Mouse (Mus musculus) urinary bladder, postnatal 36 days (tissue): Measurements from ENCODE around the gene Trim8.

ENCODE experiments used
- DNase-seq, 2 experiments: peaks; one replicate each; pipeline ENCODE4 v3.0.0; 2022; ENCODE audit warnings: low spot score in 2 of 2, mixed read lengths in 1 of 2

The Trim8 gene

GRCm38 (mm10) chr19:46479306-46480075, 22.0 kb upstream of the Trim8 start:
- no peak for DNase-seq

DNA sequence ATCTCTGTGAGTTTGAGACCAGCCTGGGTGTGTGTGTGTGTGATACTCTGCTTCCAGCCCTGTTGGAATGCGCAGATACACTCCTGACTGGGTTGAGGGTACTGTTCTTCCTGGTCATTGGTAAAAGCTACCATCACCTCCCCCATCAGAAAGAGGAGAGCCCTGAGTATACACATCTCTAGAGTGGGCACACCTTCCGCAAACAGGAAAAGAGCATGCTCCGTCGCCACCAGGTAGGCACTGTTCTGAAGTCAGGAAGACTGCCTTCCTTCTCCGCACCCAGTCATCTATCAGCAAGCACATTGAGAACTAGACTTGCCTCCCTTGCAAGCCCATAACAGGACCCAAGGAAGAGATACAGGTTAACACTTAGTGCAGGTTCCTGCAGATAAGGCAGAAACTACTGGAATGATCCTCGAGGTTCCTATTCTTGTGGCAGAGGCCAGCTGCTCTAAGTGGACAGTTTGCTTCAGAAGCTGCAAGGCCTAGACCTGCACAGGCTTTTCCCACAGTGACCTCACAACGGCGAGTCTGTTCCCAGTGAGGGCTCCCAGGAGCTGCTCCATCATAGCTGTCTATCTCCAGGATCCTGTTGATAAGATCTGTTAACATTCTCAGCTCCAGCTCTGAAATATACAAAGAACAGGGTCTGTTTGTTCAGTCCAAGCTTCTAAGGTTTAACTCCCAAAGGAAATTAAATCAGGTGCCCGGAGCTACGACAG, 20.7 kb upstream of the Trim8 start:
- no peak for DNase-seq

- no peak for DNase-seq
These were observed 20.1 kb upstream of the Trim8 start for GRCm38 (mm10) chr19:46481352-46481751.

DNA sequence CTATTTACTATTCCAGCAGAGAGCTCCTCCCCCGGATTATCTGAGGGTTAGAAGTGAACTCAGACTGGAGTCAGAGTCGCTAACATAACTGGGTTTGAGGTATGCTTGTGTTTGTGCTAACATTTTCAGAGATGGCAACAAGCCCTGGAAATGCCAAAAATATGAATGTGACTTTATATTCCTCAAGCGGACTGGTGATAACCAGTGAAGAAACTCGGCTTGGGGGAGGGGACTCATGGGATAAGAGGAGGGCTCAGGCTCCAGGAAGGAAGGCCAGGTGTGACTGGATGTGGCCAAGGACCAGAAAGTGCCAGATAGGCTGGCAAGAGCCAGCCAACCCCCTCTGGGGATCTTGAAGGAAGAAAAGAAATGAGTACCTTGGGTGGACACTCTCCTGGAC, 19.7 kb upstream of the Trim8 start:
- no peak for DNase-seq

GRCm38 (mm10) chr19:46482896-46483516, 18.5 kb upstream of the Trim8 start:
- DNase-seq: no peak

- DNase-seq: no peak
These were observed 17.7 kb upstream of the Trim8 start for GRCm38 (mm10) chr19:46483701-46484328.

- peak; percentile 41 to 76 for DNase-seq
These were observed 17.0 kb upstream of the Trim8 start for GRCm38 (mm10) chr19:46484518-46484917.

GRCm38 (mm10) chr19:46485847-46486246, 15.7 kb upstream of the Trim8 start:
- DNase-seq: peak in 1 of 2 experiments; percentile 38

GRCm38 (mm10) chr19:46486709-46487108, 14.8 kb upstream of the Trim8 start:
- DNase-seq: no peak

DNA sequence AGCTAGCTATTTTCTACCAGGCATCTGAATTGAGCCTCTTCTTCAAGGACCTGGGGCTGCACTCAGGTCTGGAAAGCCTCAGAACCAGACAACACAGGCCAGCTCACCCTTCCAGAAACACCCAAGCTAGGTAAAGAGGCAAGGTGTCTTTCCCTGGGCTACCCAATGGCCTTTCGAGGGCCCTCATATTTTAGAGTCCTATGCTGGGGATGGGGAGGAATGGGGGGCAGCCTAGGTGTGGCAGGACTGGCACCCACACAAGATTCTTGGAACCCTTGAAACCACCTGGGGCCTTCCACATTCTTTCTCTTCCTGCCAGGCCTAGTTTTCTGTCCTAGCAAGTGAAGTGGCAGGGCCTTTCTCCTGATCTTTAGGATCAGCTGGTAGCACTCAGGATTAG, 12.1 kb upstream of the Trim8 start:
- DNase-seq: no peak

GRCm38 (mm10) chr19:46490634-46491033, 10.9 kb upstream of the Trim8 start:
- DNase-seq: no peak

DNA sequence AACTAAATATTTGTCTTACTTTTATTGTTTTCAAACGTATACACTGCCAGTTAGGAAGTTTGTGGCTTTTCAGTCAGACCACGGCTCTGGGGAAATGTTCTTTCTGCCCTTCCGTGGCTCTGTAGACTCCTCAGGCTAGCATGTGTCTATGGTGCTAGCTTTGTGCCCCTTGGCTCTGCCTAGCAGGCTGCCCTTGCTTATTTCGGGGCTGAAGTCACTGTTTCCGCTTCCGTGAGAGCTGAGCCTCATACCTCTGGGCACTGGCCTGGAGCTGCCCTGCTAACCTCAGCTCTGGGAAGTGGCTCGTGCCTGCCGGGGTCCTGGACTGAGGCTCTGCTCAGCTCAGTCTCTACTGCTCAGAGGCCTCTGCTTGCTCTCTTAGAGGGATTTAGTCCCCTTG, 6.4 kb upstream of the Trim8 start:
- DNase-seq: no peak

DNA sequence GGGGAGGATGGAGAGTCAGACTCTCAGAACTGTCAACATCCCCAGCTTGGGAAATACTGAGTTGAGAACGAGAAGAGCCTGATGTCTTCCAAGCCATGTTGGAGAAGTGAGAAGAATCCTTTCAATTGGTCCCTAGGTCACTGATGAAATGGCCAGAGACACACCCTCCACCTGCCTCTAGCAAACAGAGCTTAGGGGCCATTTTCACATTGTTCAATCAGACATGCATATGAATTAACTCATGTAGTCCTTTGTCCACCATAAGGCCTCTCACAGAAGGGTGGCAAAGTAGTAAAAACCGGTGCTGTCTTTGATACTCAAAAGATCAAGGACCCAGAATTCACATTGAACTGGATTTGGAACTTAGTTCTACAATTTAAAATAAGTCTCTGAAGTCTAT, 4.3 kb upstream of the Trim8 start:
- no peak for DNase-seq

- DNase-seq: no peak
These were observed 2.0 kb upstream of the Trim8 start for GRCm38 (mm10) chr19:46499539-46499835.

GRCm38 (mm10) chr19:46499836-46500580, 1.5 kb upstream of the Trim8 start:
- peak; percentile 93 to 96 for DNase-seq

DNA sequence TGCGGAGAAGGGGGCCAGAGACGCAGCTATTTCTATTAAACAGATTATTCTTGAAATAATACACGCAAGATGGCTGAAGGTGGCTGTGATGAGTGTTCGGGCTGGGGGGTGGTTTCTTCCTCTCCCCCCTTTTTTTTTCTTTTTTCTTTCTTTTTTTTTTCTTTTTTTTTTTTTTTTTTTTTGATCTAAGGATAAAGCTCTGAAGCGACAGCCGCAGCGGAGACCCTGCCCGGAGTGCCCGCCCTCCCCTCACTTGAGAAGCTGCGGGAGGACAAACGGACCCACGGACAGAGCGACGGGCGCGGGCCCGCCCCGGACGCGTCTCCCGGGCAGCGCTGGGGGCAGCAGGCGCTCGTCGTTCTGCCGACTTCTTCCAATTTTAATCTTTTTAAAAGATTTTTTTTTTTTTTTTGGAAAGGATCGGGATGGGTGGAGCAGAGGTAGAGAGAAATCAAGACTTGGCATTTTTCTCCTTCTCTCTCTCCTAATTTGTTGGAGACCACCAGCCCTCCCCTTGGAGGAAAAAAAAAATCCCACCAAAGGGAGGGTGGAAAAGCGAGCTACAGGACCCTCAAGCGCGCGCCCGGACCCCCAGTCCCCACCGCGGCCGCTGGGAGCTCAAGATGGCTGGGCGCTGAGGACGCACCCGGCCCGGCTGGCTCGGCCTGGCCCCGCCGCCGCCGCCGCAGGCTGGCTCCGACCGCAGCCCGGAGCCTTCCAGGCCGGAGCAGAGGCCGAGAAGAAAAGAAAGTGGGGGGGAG, 741 bp upstream of the Trim8 start:
- DNase-seq: no peak

DNA sequence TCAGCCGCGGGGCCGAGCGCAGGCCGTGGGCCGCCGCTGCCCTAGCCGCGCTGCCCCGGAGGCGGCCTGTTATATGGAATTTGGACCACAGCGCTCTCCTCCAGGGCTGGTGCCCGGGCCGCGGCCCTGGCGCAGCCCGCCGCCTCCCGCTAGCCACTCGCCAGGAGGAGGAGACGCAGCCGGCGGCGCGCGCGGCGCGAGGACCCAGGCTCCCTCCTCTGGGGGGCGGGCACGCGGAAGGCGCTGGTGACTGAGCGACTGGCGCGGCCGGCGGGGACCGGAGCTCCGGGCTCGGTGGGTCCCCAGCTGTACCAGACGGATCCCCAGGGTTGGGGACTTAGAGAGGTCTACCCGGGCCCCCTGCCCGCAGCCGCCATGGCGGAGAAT, 560 bp downstream of the Trim8 start:
- peak; percentile 67 to 80 for DNase-seq

DNA sequence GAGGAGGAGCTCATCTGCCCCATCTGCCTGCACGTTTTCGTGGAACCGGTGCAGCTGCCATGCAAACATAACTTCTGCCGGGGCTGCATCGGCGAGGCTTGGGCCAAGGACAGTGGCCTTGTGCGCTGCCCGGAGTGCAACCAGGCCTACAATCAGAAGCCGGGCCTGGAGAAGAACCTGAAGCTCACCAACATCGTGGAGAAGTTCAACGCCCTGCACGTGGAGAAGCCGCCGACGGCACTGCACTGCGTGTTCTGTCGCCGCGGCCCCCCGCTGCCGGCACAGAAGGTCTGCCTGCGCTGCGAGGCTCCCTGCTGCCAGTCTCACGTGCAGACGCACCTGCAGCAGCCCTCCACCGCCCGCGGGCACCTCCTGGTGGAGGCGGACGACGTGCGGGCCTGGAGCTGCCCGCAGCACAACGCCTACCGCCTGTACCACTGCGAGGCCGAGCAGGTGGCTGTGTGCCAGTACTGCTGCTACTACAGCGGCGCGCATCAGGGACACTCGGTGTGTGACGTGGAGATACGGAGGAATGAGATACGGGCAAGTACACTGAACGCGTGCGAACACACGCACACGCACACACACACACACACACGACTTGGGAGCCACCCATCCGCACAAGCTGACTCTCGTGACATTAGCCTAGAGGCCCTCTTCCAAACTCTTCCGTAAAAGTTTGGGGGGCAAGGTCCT, 1.1 kb downstream of the Trim8 start:
- DNase-seq: peak; percentile 71 to 82

GRCm38 (mm10) chr19:46503351-46504084, 2.0 kb downstream of the Trim8 start:
- DNase-seq: peak; percentile 82 to 87

- peak; percentile 63 to 69 for DNase-seq
These were observed 2.6 kb downstream of the Trim8 start for GRCm38 (mm10) chr19:46504085-46504552.
